Mouse (Mus musculus): Measurements from ENCODE around the gene Vmn1r232.

DNA sequence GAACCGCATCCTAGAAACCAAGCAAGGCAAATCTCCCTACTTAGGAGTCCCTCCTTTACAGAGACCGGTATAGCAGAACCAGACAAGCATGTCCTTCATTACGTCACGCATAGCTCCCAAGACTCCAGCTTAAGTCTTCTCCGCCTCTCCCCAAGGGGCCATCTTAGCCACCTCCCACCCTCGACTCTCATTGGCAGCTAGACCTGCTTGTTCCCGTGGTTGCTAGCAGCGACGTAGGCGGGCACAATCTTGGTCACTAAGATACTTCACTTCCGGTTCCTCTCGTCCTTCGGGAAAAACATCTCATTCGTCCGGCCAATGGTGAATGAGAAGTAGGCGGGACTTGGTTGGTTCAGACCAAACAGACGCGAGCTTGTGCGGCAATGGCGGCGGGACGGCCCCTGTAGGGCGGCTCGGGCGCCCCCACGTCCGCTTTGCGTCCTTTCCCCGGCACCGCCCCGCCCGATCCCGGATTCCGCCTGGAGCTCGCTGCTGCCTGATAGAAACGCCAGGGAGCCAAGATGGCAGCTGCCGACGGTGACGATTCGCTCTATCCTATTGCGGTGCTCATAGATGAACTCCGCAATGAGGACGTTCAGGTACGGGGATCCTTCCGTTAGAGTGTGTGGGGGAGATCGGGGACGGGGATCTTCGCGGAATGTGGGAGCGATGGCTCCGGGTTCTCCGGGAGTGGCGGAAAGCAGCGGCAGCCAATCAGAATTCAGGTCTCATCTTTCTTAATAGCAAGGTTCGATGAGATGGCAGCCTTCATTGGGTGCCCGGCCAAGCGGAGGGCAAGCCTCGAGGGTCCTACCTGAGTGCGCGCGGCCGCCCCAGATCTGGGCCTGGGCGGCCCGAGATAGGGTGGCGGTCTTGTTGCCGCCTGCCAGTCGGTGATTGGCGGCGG lies 25.7 kb upstream of the Vmn1r232 start, which contains the start of gene Ppp2r1a:
- TF ChIP-seq EP300 (IDR thresholded peaks at IDR 0.05; ENCODE audit: low read length) (no peak), CTCF (conservative IDR thresholded peaks at IDR 0.05 in 1 of 2, IDR thresholded peaks at IDR 0.05 in 1 of 2; ENCODE audit: low read depth in 2 of 2, low read length in 2 of 2) (no peak), ZKSCAN1 (IDR thresholded peaks at IDR 0.05; ENCODE audit: borderline replicate concordance, low read depth, low read length) (no peak), UBTF (IDR thresholded peaks at IDR 0.05; ENCODE audit: low read depth, low read length) (0 out of 2 replicates have a peak, but pooled peaks have one; percentile 43), NELFE (IDR thresholded peaks at IDR 0.05; ENCODE audit: low read depth, low read length) (peak; percentile 47), POLR2A (IDR thresholded peaks at IDR 0.05; ENCODE audit: low read depth, low read length) (peak; percentile 75), GABPA (IDR thresholded peaks at IDR 0.05; ENCODE audit: insufficient replicate concordance, low read depth, low read length) (no peak)
